Mouse (Mus musculus): ENCODE measurements at regions not wholly inside any gene's neighbourhood (a gene's known extent, or its start where the extent isn't known, plus 50 kb on each side); places are given as distances from the start of the nearest gene placed in this dataset.

GRCm38 (mm10) chr11:112839721-112840494 is 57.9 kb downstream of the Sox9 start:
- POLR2A ChIA-PET: interaction anchor here (0.6 to 2.8 kb wide), 44 partner anchors 9 to 1541 kb away, joined by 3 to 30 read pairs (median 3); partner anchors contain the start of genes Sox9 (in 3 of the 4) and Cpsf4l (in 1 of the 4)
- CTCF ChIA-PET: interaction anchor here in 3 of 4 experiments (0.6 to 1.5 kb wide), 10 partner anchors 13 to 1881 kb away, joined by 3 to 6 read pairs (median 4); partner anchors contain the start of gene Sox9 (in 2 of the 3)

GRCm38 (mm10) chr11:112840495-112840828 is 58.4 kb downstream of the Sox9 start:
- CTCF ChIA-PET: interaction anchor here in 2 of 4 experiments (1.1 to 1.5 kb wide), 7 partner anchors 13 to 777 kb away, joined by 3 to 6 read pairs (median 5); partner anchors contain the start of gene Sox9 (in 2 of the 2)
- POLR2A ChIA-PET: interaction anchor here (0.6 to 2.8 kb wide), 36 partner anchors 9 to 869 kb away, joined by 3 to 30 read pairs (median 4); partner anchors contain the start of genes Sox9 (in 3 of the 4) and Cpsf4l (in 1 of the 4)

- POLR2A ChIA-PET: interaction anchor here (0.5 to 1.4 kb wide), 7 partner anchors 9 to 80 kb away, joined by 3 to 10 read pairs (median 4); no protein-coding TSS in a partner anchor
- CTCF ChIA-PET: no interaction called here
These were observed 62.4 kb downstream of the Sox9 start for GRCm38 (mm10) chr11:112844258-112844901.

GRCm38 (mm10) chr11:112847146-112847545 is 65.1 kb downstream of the Sox9 start:
- CTCF ChIA-PET: no interaction called here

GRCm38 (mm10) chr11:112847851-112848250 is 65.8 kb downstream of the Sox9 start:
- POLR2A ChIA-PET: no interaction called here

More at GRCm38 (mm10) chr11:112847146-112847545, 65.1 kb downstream of the Sox9 start:
- POLR2A ChIA-PET: no interaction called here

GRCm38 (mm10) chr11:112849974-112850373 is 68.0 kb downstream of the Sox9 start:
- ChIA-PET CTCF (no interaction called here), POLR2A (interaction anchor here in 1 of 4 experiments (1.3 kb wide), 1 partner anchor 10 kb away, joined by 5 read pairs; no protein-coding TSS in a partner anchor)

More at GRCm38 (mm10) chr11:112847851-112848250, 65.8 kb downstream of the Sox9 start:
- CTCF ChIA-PET: no interaction called here

GRCm38 (mm10) chr11:112850532-112851272 is 68.7 kb downstream of the Sox9 start:
- ChIA-PET POLR2A (interaction anchor here in 1 of 4 experiments (0.6 to 1.3 kb wide), 2 partner anchors 10 to 37 kb away, joined by 3 to 5 read pairs; no protein-coding TSS in a partner anchor), CTCF (interaction anchor here in 1 of 4 experiments (0.5 kb wide), 1 partner anchor 63 kb away, joined by 4 read pairs; no protein-coding TSS in a partner anchor)

- ChIA-PET POLR2A (interaction anchor here in 1 of 4 experiments (0.6 to 1.3 kb wide), 2 partner anchors 11 to 38 kb away, joined by 3 to 5 read pairs; no protein-coding TSS in a partner anchor), CTCF (no interaction called here)
These were observed 69.3 kb downstream of the Sox9 start for GRCm38 (mm10) chr11:112851321-112851720.

GRCm38 (mm10) chr11:112855975-112856374 is 74.0 kb downstream of the Sox9 start:
- ChIA-PET CTCF (interaction anchor here in 2 of 4 experiments (1.2 kb wide), 2 partner anchors 309 kb away, joined by 7 to 9 read pairs; no protein-coding TSS in a partner anchor), POLR2A (no interaction called here)

GRCm38 (mm10) chr11:112859309-112859708 is 77.3 kb downstream of the Sox9 start:
- CTCF ChIA-PET: no interaction called here
- POLR2A ChIA-PET: no interaction called here

- ChIA-PET POLR2A (no interaction called here), CTCF (interaction anchor here in 1 of 4 experiments (0.5 to 0.6 kb wide), 2 partner anchors 18 to 44 kb away, joined by 3 to 15 read pairs; no protein-coding TSS in a partner anchor)
These were observed 78.8 kb downstream of the Sox9 start for GRCm38 (mm10) chr11:112860797-112861196.

- POLR2A ChIA-PET: interaction anchor here in 1 of 4 experiments (0.6 kb wide), 1 partner anchor 973 kb away, joined by 3 read pairs; no protein-coding TSS in a partner anchor
- CTCF ChIA-PET: no interaction called here
These were observed 79.2 kb downstream of the Sox9 start for GRCm38 (mm10) chr11:112861233-112861632.

GRCm38 (mm10) chr11:112865836-112866235 is 83.8 kb downstream of the Sox9 start:
- CTCF ChIA-PET: no interaction called here
- POLR2A ChIA-PET: no interaction called here

GRCm38 (mm10) chr11:112869571-112869970 is 87.5 kb downstream of the Sox9 start:
- POLR2A ChIA-PET: interaction anchor here in 1 of 4 experiments (0.7 kb wide), 1 partner anchor 337 kb away, joined by 8 read pairs; no protein-coding TSS in a partner anchor
- CTCF ChIA-PET: no interaction called here

GRCm38 (mm10) chr11:112870201-112871035 is 88.4 kb downstream of the Sox9 start:
- ChIA-PET POLR2A (interaction anchor here in 2 of 4 experiments (0.6 to 0.7 kb wide), 2 partner anchors 28 to 30 kb away, joined by 3 read pairs; no protein-coding TSS in a partner anchor), CTCF (no interaction called here)

GRCm38 (mm10) chr11:112872677-112873367 is 90.8 kb downstream of the Sox9 start:
- POLR2A ChIA-PET: interaction anchor here in 2 of 4 experiments (0.5 to 0.7 kb wide), 2 partner anchors 670 to 746 kb away, joined by 3 read pairs; partner anchors contain the start of gene Sstr2 (in 1 of the 2)
- CTCF ChIA-PET: interaction anchor here in 1 of 4 experiments (0.7 kb wide), 1 partner anchor 1420 kb away, joined by 6 read pairs; no protein-coding TSS in a partner anchor

GRCm38 (mm10) chr11:112874239-112874638 is 92.2 kb downstream of the Sox9 start:
- ChIA-PET POLR2A (interaction anchor here in 1 of 4 experiments (0.5 kb wide), 1 partner anchor 167 kb away, joined by 4 read pairs; no protein-coding TSS in a partner anchor), CTCF (no interaction called here)
